Mouse (Mus musculus) stomach, postnatal 0 days (tissue): ENCODE results near the gene Tifab.

Experiments
- CTCF ChIP-seq: IDR thresholded peaks from 2 replicates; pipeline ENCODE4 v1.5.1; 2016; ENCODE audit warnings: antibody characterized with exemption, low read depth, mild to moderate bottlenecking, moderate library complexity
- EP300 ChIP-seq: optimal IDR thresholded peaks from 2 replicates; pipeline ENCODE3; 2016; ENCODE audit warnings: antibody characterized with exemption

- TF ChIP-seq CTCF (no peak), EP300 (no peak)
Observed at GRCm38 (mm10) chr13:56181424-56181823, 2.7 kb upstream of the Tifab start.
